Mouse (Mus musculus) MEL (cell line): Measurements from ENCODE around the gene Tiam1. TPM values are rescaled to one million over a fixed set of nuclear protein-coding genes. Genes with fewer than 3 reads are reported as not detected.

Source experiments
- DNase-seq: peaks from one replicate; pipeline ENCODE4 v3.0.0; 2011; ENCODE audit warnings: low read depth, low spot score
- H3K27ac ChIP-seq: 2 replicates; pipeline ENCODE4 v1.5.1; 2012; ENCODE audit warnings: low read depth, mild to moderate bottlenecking, control low read depth, low read length, moderate library complexity; ENCODE audit not compliant: control insufficient read depth
- H3K27me3 ChIP-seq, 2 experiments: fragments of 150-350 bp in 1 of 2; sonication (generic) in 1 of 2; 2 replicates each; pipeline ENCODE4 v1.6.1; 2012; ENCODE audit warnings: low read length in 2 of 2, mild to moderate bottlenecking in 2 of 2, improper control_type of control experiment in 1 of 2, moderate library complexity in 1 of 2; ENCODE audit not compliant: insufficient read depth in 2 of 2, control insufficient read depth in 1 of 2
- H3K36me3 ChIP-seq, 2 experiments: 2 replicates each; pipeline ENCODE4 v1.6.1; 2012 to 2014; ENCODE audit warnings: low read length in 2 of 2, improper control_type of control experiment in 1 of 2, inconsistent platforms in 1 of 2, mild to moderate bottlenecking in 1 of 2; ENCODE audit not compliant: insufficient read depth in 2 of 2, control insufficient read depth in 1 of 2
- H3K4me1 ChIP-seq, 2 experiments: fragments of 150-350 bp in 1 of 2; sonication (generic) in 1 of 2; 2 replicates each; pipeline ENCODE4 v1.6.1; 2012; ENCODE audit warnings: low read length in 2 of 2, improper control_type of control experiment in 1 of 2, mild to moderate bottlenecking in 1 of 2; ENCODE audit not compliant: insufficient read depth in 2 of 2, control insufficient read depth in 1 of 2
- H3K4me3 ChIP-seq, 2 experiments: fragments of 150-350 bp in 1 of 2; sonication (generic) in 1 of 2; 2 replicates each; pipeline ENCODE4 v1.5.1; 2012; ENCODE audit warnings: low read depth in 2 of 2, low read length in 2 of 2, mild to moderate bottlenecking in 2 of 2, moderate library complexity in 2 of 2, control low read depth in 1 of 2, improper control_type of control experiment in 1 of 2; ENCODE audit not compliant: control insufficient read depth in 1 of 2, insufficient read depth in 1 of 2
- H3K79me2 ChIP-seq: 2 replicates; pipeline ENCODE4 v1.6.1; 2012; ENCODE audit warnings: mild to moderate bottlenecking, low read length, moderate library complexity; ENCODE audit not compliant: control insufficient read depth, poor library complexity, insufficient read depth
- H3K9ac ChIP-seq: 2 replicates; pipeline ENCODE4 v1.6.1; 2012; ENCODE audit warnings: low read depth, mild to moderate bottlenecking, control low read depth, low read length, moderate library complexity; ENCODE audit not compliant: control insufficient read depth, poor library complexity, severe bottlenecking
- H3K9me3 ChIP-seq: fragments of 150-350 bp; sonication (generic); replicated peaks from 2 replicates; pipeline ENCODE4 v1.6.1; 2012; ENCODE audit warnings: mild to moderate bottlenecking, low read length, improper control_type of control experiment, moderate library complexity; ENCODE audit not compliant: insufficient read depth
- CHD1 ChIP-seq: IDR thresholded peaks from 2 replicates; pipeline ENCODE4 v1.6.1; 2012; ENCODE audit warnings: low read depth, mild to moderate bottlenecking, inconsistent platforms, low read length, improper control_type of control experiment
- E2F4 ChIP-seq: IDR thresholded peaks from 2 replicates; pipeline ENCODE4 v1.6.1; 2011; ENCODE audit warnings: low read depth, low read length, improper control_type of control experiment, borderline replicate concordance
- ELF1 ChIP-seq: IDR thresholded peaks from 2 replicates; pipeline ENCODE4 v1.6.1; 2014; ENCODE audit warnings: low read depth, mild to moderate bottlenecking, inconsistent platforms, low read length, improper control_type of control experiment, moderate library complexity
- ETS1 ChIP-seq: IDR thresholded peaks from 2 replicates; pipeline ENCODE4 v1.6.1; 2012; ENCODE audit warnings: low read depth, mild to moderate bottlenecking, inconsistent platforms, low read length, improper control_type of control experiment, moderate library complexity
- GABPA ChIP-seq: IDR thresholded peaks from 2 replicates; pipeline ENCODE4 v1.6.1; 2012; ENCODE audit warnings: low read depth, mild to moderate bottlenecking, inconsistent platforms, low read length, improper control_type of control experiment, moderate library complexity
- GATA1 ChIP-seq: IDR thresholded peaks from 2 replicates; pipeline ENCODE4 v1.6.1; 2011; ENCODE audit warnings: low read depth, low read length, improper control_type of control experiment
- HCFC1 ChIP-seq: IDR thresholded peaks from 2 replicates; pipeline ENCODE4 v1.6.1; 2012; ENCODE audit warnings: low read depth, mild to moderate bottlenecking, inconsistent platforms, low read length, improper control_type of control experiment, moderate library complexity
- MAFK ChIP-seq: IDR thresholded peaks from 2 replicates; pipeline ENCODE4 v1.6.1; 2011; ENCODE audit warnings: low read depth, mild to moderate bottlenecking, low read length, improper control_type of control experiment, borderline replicate concordance
- MAX ChIP-seq: IDR thresholded peaks from 2 replicates; pipeline ENCODE4 v1.6.1; 2011; ENCODE audit warnings: low read length, improper control_type of control experiment
- MAZ ChIP-seq: IDR thresholded peaks from 2 replicates; pipeline ENCODE4 v1.6.1; 2012; ENCODE audit warnings: low read depth, mild to moderate bottlenecking, inconsistent platforms, low read length, improper control_type of control experiment
- MEF2A ChIP-seq: IDR thresholded peaks from 2 replicates; pipeline ENCODE4 v1.6.1; 2014; ENCODE audit warnings: low read depth, mild to moderate bottlenecking, inconsistent platforms, low read length, improper control_type of control experiment; ENCODE audit not compliant: poor library complexity, insufficient replicate concordance, severe bottlenecking; ENCODE audit errors: extremely low read depth
- MXI1 ChIP-seq: IDR thresholded peaks from 2 replicates; pipeline ENCODE4 v1.6.1; 2011; ENCODE audit warnings: mild to moderate bottlenecking, low read depth, low read length, improper control_type of control experiment
- MYB ChIP-seq: IDR thresholded peaks from 2 replicates; pipeline ENCODE4 v1.6.1; 2011; ENCODE audit warnings: mild to moderate bottlenecking, low read depth, low read length, improper control_type of control experiment
- NELFE ChIP-seq: IDR thresholded peaks from 2 replicates; pipeline ENCODE4 v1.6.1; 2011; ENCODE audit warnings: low read depth, low read length, improper control_type of control experiment
- POLR2A ChIP-seq, 2 experiments: IDR thresholded peaks; 2 replicates each; pipeline ENCODE4 v1.6.1; 2011 to 2012; ENCODE audit warnings: low read length in 2 of 2, mild to moderate bottlenecking in 2 of 2, control low read depth in 1 of 2, improper control_type of control experiment in 1 of 2, low read depth in 1 of 2, moderate library complexity in 1 of 2; ENCODE audit not compliant: control insufficient read depth in 1 of 2, insufficient read depth in 1 of 2, poor library complexity in 1 of 2
- POLR2AphosphoS5 ChIP-seq: IDR thresholded peaks from 2 replicates; pipeline ENCODE4 v1.6.1; 2012; ENCODE audit warnings: low read depth, borderline replicate concordance, mild to moderate bottlenecking, inconsistent platforms, low read length, moderate library complexity, mixed read lengths
- RAD21 ChIP-seq: IDR thresholded peaks from 2 replicates; pipeline ENCODE4 v1.6.1; 2011; ENCODE audit warnings: mild to moderate bottlenecking, low read depth, low read length, improper control_type of control experiment
- RCOR1 ChIP-seq: IDR thresholded peaks from 2 replicates; pipeline ENCODE4 v1.6.1; 2012; ENCODE audit warnings: low read depth, mild to moderate bottlenecking, inconsistent platforms, low read length, improper control_type of control experiment
- SIN3A ChIP-seq: IDR thresholded peaks from 2 replicates; pipeline ENCODE4 v1.6.1; 2012; ENCODE audit warnings: low read length, improper control_type of control experiment, inconsistent platforms
- TAL1 ChIP-seq: IDR thresholded peaks from 2 replicates; pipeline ENCODE4 v1.6.1; 2012; ENCODE audit warnings: mild to moderate bottlenecking, inconsistent platforms, low read length, moderate library complexity, mixed read lengths
- USF1 ChIP-seq: IDR thresholded peaks from 2 replicates; pipeline ENCODE4 v1.6.1; 2014; ENCODE audit warnings: low read depth, mild to moderate bottlenecking, inconsistent platforms, low read length, improper control_type of control experiment, moderate library complexity
- ZKSCAN1 ChIP-seq: IDR thresholded peaks from 2 replicates; pipeline ENCODE4 v1.6.1; 2012; ENCODE audit warnings: low read depth, mild to moderate bottlenecking, inconsistent platforms, low read length, improper control_type of control experiment, moderate library complexity
- ZMIZ1 ChIP-seq: IDR thresholded peaks from 2 replicates; pipeline ENCODE4 v1.6.1; 2012; ENCODE audit warnings: low read depth, mild to moderate bottlenecking, inconsistent platforms, low read length, improper control_type of control experiment, moderate library complexity
- ZNF384 ChIP-seq: IDR thresholded peaks from 2 replicates; pipeline ENCODE4 v1.6.1; 2012; ENCODE audit warnings: low read depth, mild to moderate bottlenecking, inconsistent platforms, low read length, improper control_type of control experiment
- polyA plus RNA-seq, 2 experiments: library from polyadenylated mRNA; stranded (reverse) in 1 of 2; unstranded in 1 of 2; fragments of >175 nt in 1 of 2; fragments of >200 nt in 1 of 2; gene quantifications; 2 replicates each; pipeline versions ENCODE4 v1.2.1 to v1.2.4; 2012; ENCODE audit warnings: low replicate concordance in 2 of 2, low read depth in 1 of 2; ENCODE audit not compliant: insufficient read length in 2 of 2, insufficient read depth in 1 of 2, missing spikeins in 1 of 2
- total RNA-seq: library from RNA; depleted of rRNA; stranded (reverse); fragments of 300-350 nt; gene quantifications from 2 replicates; pipeline ENCODE4 v1.2.3, GENCODE M21; 2012

Tiam1 gene
- total and polyA plus RNA-seq, 3 experiments, result 15.0 to 23.9 (median 19.9) TPM

- Histone ChIP-seq H3K9me3 (no peaks in the 10 kb centered on the region), H3K27ac (no peak overlapping the region), H3K36me3 (no peaks in the 10 kb centered on the region)
- no peak for DNase-seq
- TF ChIP-seq ELF1 (no peak), SIN3A (no peak), POLR2AphosphoS5 (no peak), USF1 (no peak), CHD1 (no peak), MAFK (no peak), ETS1 (no peak), ZNF384 (no peak), MEF2A (no peak), GABPA (no peak), ZKSCAN1 (no peak), POLR2A (IDR thresholded peaks at IDR 0.05; ENCODE audit: control insufficient read depth in 1 of 2, insufficient read depth in 1 of 2, low read depth in 1 of 2, low read length in 2 of 2, poor library complexity in 1 of 2) (no peak), HCFC1 (no peak), MXI1 (no peak), MAZ (no peak), RCOR1 (no peak), E2F4 (no peak), GATA1 (no peak), MYB (no peak)
- TF ChIP-seq, all 39 proteins: peak for 0
- Histone ChIP-seq H3K4me1 (no peaks in the 10 kb centered on the region), H3K4me3 (no peak overlapping the region), H3K9ac (no peak overlapping the region), H3K79me2 (no peaks in the 10 kb centered on the region), H3K27me3 (no peaks in the 10 kb centered on the region)
These were observed 140.0 kb downstream of the Tiam1 start for GRCm38 (mm10) chr16:90003556-90003955.

GRCm38 (mm10) chr16:89995155-89995554 lies 148.4 kb downstream of the Tiam1 start:
- H3K4me3 ChIP-seq, result no peak overlapping the region
- H3K9me3 ChIP-seq, result no peaks in the 10 kb centered on the region
- DNase-seq, result no peak
- no peaks in the 10 kb centered on the region for H3K27me3 ChIP-seq
- peaks cover 0 to 38% of the 10 kb centered on the region in 2 experiments; a peak in 2 of 4 replicates for H3K36me3 ChIP-seq
- no peaks in the 10 kb centered on the region; the same call in 1 of the 2 replicates for H3K79me2 ChIP-seq
- peaks cover 7 to 40% of the 10 kb centered on the region in 2 experiments for H3K4me1 ChIP-seq
- no peak overlapping the region for H3K9ac ChIP-seq
- no peak overlapping the region for H3K27ac ChIP-seq
- no peak for TF ChIP-seq ZMIZ1
- no peak for TF ChIP-seq TAL1
- no peak for TF ChIP-seq MAX
- TF ChIP-seq RAD21, result no peak
- TF ChIP-seq NELFE, result no peak
- TF ChIP-seq RCOR1, result no peak
- no peak for TF ChIP-seq MEF2A
